Mouse (Mus musculus): ENCODE data around the gene Os9. TPM values are rescaled to one million over a fixed set of nuclear protein-coding genes. Genes with fewer than 3 reads are reported as not detected.

Gene Os9
- polyA plus RNA-seq (2014; fragmentation: Illumina TruSeq; extraction: RNeasy Lipid Tissue Mini Kit (QIAGEN cat#74804); ENCODE audit: low read depth, low replicate concordance), result 5.2 TPM

GRCm38 (mm10) chr10:127121066-127121477, at the start of gene Os9:
Os9 (minus strand) TSS chr10:127121131.

GRCm38 (mm10) chr10:127164631-127165353, 43.9 kb upstream of the Os9 start, which contains the start of gene B4galnt1:
B4galnt1 (plus strand) TSS chr10:127165225.

GRCm38 (mm10) chr10:127075080-127075479, 45.9 kb downstream of the Os9 start, which contains the start of gene Agap2:
Agap2 (plus strand) TSS chr10:127075284.

GRCm38 (mm10) chr10:127070190-127071121, 50.5 kb downstream of the Os9 start, which contains the start of gene Tspan31:
Tspan31 (minus strand) TSS chr10:127070264.

GRCm38 (mm10) chr10:127063239-127063872, 57.6 kb downstream of the Os9 start, which contains the start of gene Cdk4:
Cdk4 (plus strand) TSS chr10:127063534.

GRCm38 (mm10) chr10:127059968-127060916, 60.7 kb downstream of the Os9 start, which contains the start of gene March9:
March9 (minus strand) TSS chr10:127060184.

GRCm38 (mm10) chr10:127047954-127048353, 73.0 kb downstream of the Os9 start, which contains the start of gene Cyp27b1:
Cyp27b1 (plus strand) TSS chr10:127048250.

Other genes with a start within 250 kb of the Os9 start
- 3.7 TPM for gene Atp23, start 219.8 kb downstream of the Os9 start, polyA plus RNA-seq (2014; fragmentation: Illumina TruSeq; extraction: RNeasy Lipid Tissue Mini Kit (QIAGEN cat#74804); ENCODE audit: low read depth, low replicate concordance)
- 5.3 TPM for gene Ctdsp2, start 142.4 kb downstream of the Os9 start, polyA plus RNA-seq (2014; fragmentation: Illumina TruSeq; extraction: RNeasy Lipid Tissue Mini Kit (QIAGEN cat#74804); ENCODE audit: low read depth, low replicate concordance)
- gene Avil, start 120.4 kb downstream of the Os9 start, polyA plus RNA-seq (2014; fragmentation: Illumina TruSeq; extraction: RNeasy Lipid Tissue Mini Kit (QIAGEN cat#74804); ENCODE audit: low read depth, low replicate concordance), result not detected
- 2.9 TPM for gene Tsfm, start 90.3 kb downstream of the Os9 start, polyA plus RNA-seq (2014; fragmentation: Illumina TruSeq; extraction: RNeasy Lipid Tissue Mini Kit (QIAGEN cat#74804); ENCODE audit: low read depth, low replicate concordance)
- 3.7 TPM for gene Mettl1, start 79.7 kb downstream of the Os9 start, polyA plus RNA-seq (2014; fragmentation: Illumina TruSeq; extraction: RNeasy Lipid Tissue Mini Kit (QIAGEN cat#74804); ENCODE audit: low read depth, low replicate concordance)
- not detected for gene Eef1akmt3, start 79.6 kb downstream of the Os9 start, polyA plus RNA-seq (2014; fragmentation: Illumina TruSeq; extraction: RNeasy Lipid Tissue Mini Kit (QIAGEN cat#74804); ENCODE audit: low read depth, low replicate concordance)
- gene Cyp27b1, start 72.9 kb downstream of the Os9 start, polyA plus RNA-seq (2014; fragmentation: Illumina TruSeq; extraction: RNeasy Lipid Tissue Mini Kit (QIAGEN cat#74804); ENCODE audit: low read depth, low replicate concordance), result 0.11 TPM
- 0.27 TPM for gene March9, start 60.9 kb downstream of the Os9 start, polyA plus RNA-seq (2014; fragmentation: Illumina TruSeq; extraction: RNeasy Lipid Tissue Mini Kit (QIAGEN cat#74804); ENCODE audit: low read depth, low replicate concordance)
- 13.9 TPM for gene Cdk4, start 57.6 kb downstream of the Os9 start, polyA plus RNA-seq (2014; fragmentation: Illumina TruSeq; extraction: RNeasy Lipid Tissue Mini Kit (QIAGEN cat#74804); ENCODE audit: low read depth, low replicate concordance)
- 9.5 TPM for gene Tspan31, start 50.9 kb downstream of the Os9 start, polyA plus RNA-seq (2014; fragmentation: Illumina TruSeq; extraction: RNeasy Lipid Tissue Mini Kit (QIAGEN cat#74804); ENCODE audit: low read depth, low replicate concordance)
- 0.06 TPM for gene Agap2, start 45.8 kb downstream of the Os9 start, polyA plus RNA-seq (2014; fragmentation: Illumina TruSeq; extraction: RNeasy Lipid Tissue Mini Kit (QIAGEN cat#74804); ENCODE audit: low read depth, low replicate concordance)
- gene B4galnt1, start 44.1 kb upstream of the Os9 start, polyA plus RNA-seq (2014; fragmentation: Illumina TruSeq; extraction: RNeasy Lipid Tissue Mini Kit (QIAGEN cat#74804); ENCODE audit: low read depth, low replicate concordance), result 1.1 TPM
- gene Slc26a10, start 59.5 kb upstream of the Os9 start, polyA plus RNA-seq (2014; fragmentation: Illumina TruSeq; extraction: RNeasy Lipid Tissue Mini Kit (QIAGEN cat#74804); ENCODE audit: low read depth, low replicate concordance), result 3.1 TPM
- 7.3 TPM for gene Arhgef25, start 69.0 kb upstream of the Os9 start, polyA plus RNA-seq (2014; fragmentation: Illumina TruSeq; extraction: RNeasy Lipid Tissue Mini Kit (QIAGEN cat#74804); ENCODE audit: low read depth, low replicate concordance)
- 7.7 TPM for gene Dtx3, start 74.6 kb upstream of the Os9 start, polyA plus RNA-seq (2014; fragmentation: Illumina TruSeq; extraction: RNeasy Lipid Tissue Mini Kit (QIAGEN cat#74804); ENCODE audit: low read depth, low replicate concordance)
- 7.2 TPM for gene Pip4k2c, start 90.5 kb upstream of the Os9 start, polyA plus RNA-seq (2014; fragmentation: Illumina TruSeq; extraction: RNeasy Lipid Tissue Mini Kit (QIAGEN cat#74804); ENCODE audit: low read depth, low replicate concordance)
- gene Kif5a, start 142.2 kb upstream of the Os9 start, polyA plus RNA-seq (2014; fragmentation: Illumina TruSeq; extraction: RNeasy Lipid Tissue Mini Kit (QIAGEN cat#74804); ENCODE audit: low read depth, low replicate concordance), result 0.84 TPM
- gene Dctn2, start 145.2 kb upstream of the Os9 start, polyA plus RNA-seq (2014; fragmentation: Illumina TruSeq; extraction: RNeasy Lipid Tissue Mini Kit (QIAGEN cat#74804); ENCODE audit: low read depth, low replicate concordance), result 67.0 TPM
- 3.4 TPM for gene Mbd6, start 167.9 kb upstream of the Os9 start, polyA plus RNA-seq (2014; fragmentation: Illumina TruSeq; extraction: RNeasy Lipid Tissue Mini Kit (QIAGEN cat#74804); ENCODE audit: low read depth, low replicate concordance)
- 11.4 TPM for gene Mars, start 190.7 kb upstream of the Os9 start, polyA plus RNA-seq (2014; fragmentation: Illumina TruSeq; extraction: RNeasy Lipid Tissue Mini Kit (QIAGEN cat#74804); ENCODE audit: low read depth, low replicate concordance)
- gene Arhgap9, start 200.8 kb upstream of the Os9 start, polyA plus RNA-seq (2014; fragmentation: Illumina TruSeq; extraction: RNeasy Lipid Tissue Mini Kit (QIAGEN cat#74804); ENCODE audit: low read depth, low replicate concordance), result 0.10 TPM
- gene Gli1, start 220.8 kb upstream of the Os9 start, polyA plus RNA-seq (2014; fragmentation: Illumina TruSeq; extraction: RNeasy Lipid Tissue Mini Kit (QIAGEN cat#74804); ENCODE audit: low read depth, low replicate concordance), result 0.13 TPM
- gene Inhbe, start 233.3 kb upstream of the Os9 start, polyA plus RNA-seq (2014; fragmentation: Illumina TruSeq; extraction: RNeasy Lipid Tissue Mini Kit (QIAGEN cat#74804); ENCODE audit: low read depth, low replicate concordance), result not detected
- not detected for gene Inhbc, start 249.3 kb upstream of the Os9 start, polyA plus RNA-seq (2014; fragmentation: Illumina TruSeq; extraction: RNeasy Lipid Tissue Mini Kit (QIAGEN cat#74804); ENCODE audit: low read depth, low replicate concordance)